Mouse (Mus musculus): ENCODE results near the gene Tedc1.

GRCm38 (mm10) chr12:113207737-113208136, 51.5 kb downstream of the Tedc1 start:
- no peak for TF ChIP-seq CTCF (IDR thresholded peaks at IDR 0.05; ENCODE audit: extremely low read depth, insufficient read depth, insufficient read length, insufficient replicate concordance)
- TF ChIP-seq POLR2A (IDR thresholded peaks at IDR 0.05; ENCODE audit: low read depth, low read length): no peak

Measured in spleen, adult 2 months (tissue).